Mouse (Mus musculus): ENCODE measurements at regions not wholly inside any gene's neighbourhood (a gene's known extent, or its start where the extent isn't known, plus 50 kb on each side); places are given as distances from the start of the nearest gene placed in this dataset.
"Not testable (repeated sequence)": the region's sequence is repeated elsewhere in the genome, so short reads cannot be mapped to it uniquely, and the experiment has no call there.

- DNase-seq (ENCODE audit: low spot score): peak; percentile 20
These were observed 195.6 kb downstream of the Fam198b start for GRCm38 (mm10) chr3:80079801-80080418.

- no peak for DNase-seq (ENCODE audit: low spot score)
These were observed 196.9 kb downstream of the Fam198b start for GRCm38 (mm10) chr3:80081210-80081609.

DNA sequence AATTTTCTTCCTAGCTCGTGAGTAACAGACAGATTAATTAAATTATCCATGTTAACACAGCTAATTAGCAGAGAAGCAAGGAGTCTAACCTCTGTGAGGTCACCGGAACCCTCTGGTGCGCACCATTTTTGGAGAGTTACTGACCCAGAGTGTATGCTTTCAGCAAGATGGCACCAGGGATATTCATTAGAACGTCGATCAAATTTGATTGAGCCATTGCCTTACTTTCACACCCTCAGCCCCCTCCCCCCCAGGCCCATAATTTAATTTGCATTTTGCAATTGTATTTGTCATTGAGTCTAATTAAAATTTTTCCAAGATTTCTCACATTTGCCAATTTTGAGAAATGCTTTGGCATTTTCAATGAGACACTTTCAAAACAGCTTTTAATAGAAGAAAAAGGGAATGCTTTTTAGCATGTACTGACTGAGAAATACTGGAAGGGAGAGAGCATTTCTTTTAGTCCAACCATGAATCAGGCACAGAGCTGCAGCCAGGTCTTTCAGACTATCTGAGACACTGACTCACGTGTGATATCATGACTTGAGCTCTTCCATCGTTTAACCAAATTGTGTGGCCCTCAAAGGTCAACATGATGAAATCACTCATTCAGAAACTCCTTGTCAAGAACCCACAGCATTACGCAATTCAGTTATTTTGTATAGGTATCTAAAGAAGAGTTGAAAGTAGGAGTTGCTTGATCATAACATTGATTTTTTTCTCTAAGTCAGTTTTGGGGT is 198.6 kb downstream of the Fam198b start:
- DNase-seq (ENCODE audit: low spot score): no peak

GRCm38 (mm10) chr3:80084168-80084567 is 199.8 kb downstream of the Fam198b start:
- DNase-seq (ENCODE audit: low spot score): no peak

- DNase-seq (ENCODE audit: low spot score): no peak
These were observed 215.3 kb downstream of the Fam198b start for GRCm38 (mm10) chr3:80099625-80100024.

GRCm38 (mm10) chr3:80120177-80120736 is 235.9 kb downstream of the Fam198b start:
- no peak for DNase-seq (ENCODE audit: low spot score)

DNA sequence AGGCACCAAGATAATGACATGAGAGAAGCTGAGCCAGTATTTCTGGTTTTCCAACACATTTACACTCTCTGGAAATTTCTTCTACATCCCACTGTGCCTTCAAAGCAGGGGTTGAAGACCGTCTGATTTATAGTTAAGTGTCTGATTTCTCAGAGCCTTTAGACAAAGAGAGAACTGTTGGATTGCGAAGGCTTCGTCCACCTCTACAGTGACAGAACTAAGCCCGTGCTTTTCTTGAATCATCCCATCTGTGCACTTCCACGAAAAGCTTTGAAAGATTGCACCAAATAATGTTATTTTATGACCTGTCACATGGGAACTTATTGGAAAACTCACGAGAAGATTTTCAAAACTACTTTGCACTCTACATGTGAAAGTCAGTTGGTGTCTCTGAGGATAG is 239.3 kb downstream of the Fam198b start:
- no peak for DNase-seq (ENCODE audit: low spot score)

- DNase-seq (ENCODE audit: low spot score): no peak
These were observed 240.3 kb downstream of the Fam198b start for GRCm38 (mm10) chr3:80124621-80125020.

DNA sequence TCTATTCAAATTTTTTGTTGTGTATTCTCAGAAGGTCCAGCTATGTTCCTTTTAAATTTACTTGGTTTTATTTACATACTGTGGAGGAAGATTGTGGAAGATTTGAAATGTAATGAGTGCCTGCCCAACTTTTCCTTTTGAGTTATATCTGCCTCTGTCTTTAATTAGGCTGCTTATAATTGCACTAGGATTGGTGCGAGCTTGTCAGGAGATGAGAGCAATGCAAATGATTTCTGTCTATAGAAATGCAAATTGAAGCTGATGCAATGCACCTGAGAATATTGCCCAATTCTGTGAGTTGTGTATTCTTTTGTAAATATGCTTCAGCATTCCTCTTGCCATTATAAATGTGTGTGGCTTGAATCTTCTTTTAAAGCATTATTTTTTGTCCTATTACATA is 257.4 kb downstream of the Fam198b start:
- no peak for DNase-seq (ENCODE audit: low spot score)

DNA sequence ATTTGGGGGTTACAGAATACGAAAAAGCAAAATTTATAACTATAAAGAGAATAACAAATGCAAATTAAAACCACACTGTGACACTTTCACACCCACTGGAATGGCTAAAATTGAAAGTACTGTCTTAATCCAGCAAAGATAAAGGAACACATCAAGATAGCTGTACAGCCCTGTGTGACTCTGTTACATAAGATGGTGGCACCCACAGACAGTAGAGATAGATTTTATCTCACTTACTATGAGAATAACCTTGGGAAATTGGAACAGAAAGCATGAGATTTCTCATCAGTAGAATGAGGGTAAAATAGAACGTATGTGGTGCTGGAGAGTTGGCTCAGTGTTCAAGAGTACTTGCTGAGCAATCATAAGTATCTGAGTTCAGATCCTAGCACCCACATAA is 276.1 kb downstream of the Fam198b start:
- DNase-seq (ENCODE audit: low spot score): no peak

DNA sequence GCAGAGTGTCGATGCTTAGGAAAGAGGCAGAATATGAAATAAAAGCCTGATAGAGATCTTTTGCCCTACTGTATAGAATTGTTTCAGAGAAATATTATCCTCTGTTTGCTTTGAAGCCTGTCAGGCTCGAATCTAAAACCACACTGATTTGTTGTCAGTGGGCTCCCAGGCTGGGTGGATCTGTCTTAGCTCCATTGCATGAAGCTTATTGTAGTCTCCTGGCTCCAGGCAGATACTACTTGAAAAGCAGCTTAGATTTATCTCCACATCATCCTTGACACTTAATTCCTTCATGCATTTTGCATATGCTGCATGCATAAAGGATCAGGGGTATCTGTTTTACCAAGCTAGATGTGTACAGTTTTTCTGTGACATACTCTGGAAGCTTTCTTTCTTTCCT is 297.4 kb downstream of the Fam198b start:
- no peak for DNase-seq (ENCODE audit: low spot score)

DNA sequence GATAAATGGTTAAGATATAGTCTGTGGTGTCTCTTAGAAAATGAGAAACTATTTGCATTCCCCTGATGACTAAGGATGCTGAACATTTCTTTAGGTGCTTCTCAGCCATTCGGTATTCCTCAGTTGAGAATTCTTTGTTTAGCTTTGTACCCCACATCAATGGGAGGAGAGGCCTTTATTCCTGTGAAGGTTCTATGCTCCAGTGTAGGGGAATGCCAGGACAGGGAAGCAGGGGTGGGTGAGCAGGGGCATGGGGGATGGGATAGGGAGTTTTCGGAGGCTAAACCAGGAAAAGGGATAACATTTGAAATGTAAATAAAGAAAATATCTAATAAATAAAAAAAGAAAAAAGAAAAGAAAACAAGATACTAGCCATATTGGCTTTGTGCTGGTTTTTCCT is 297.8 kb downstream of the Fam198b start:
- not testable (repeated sequence) for DNase-seq (ENCODE audit: low spot score)

- no peak for DNase-seq (ENCODE audit: low spot score)
These were observed 303.1 kb downstream of the Fam198b start for GRCm38 (mm10) chr3:80187406-80187805.

DNA sequence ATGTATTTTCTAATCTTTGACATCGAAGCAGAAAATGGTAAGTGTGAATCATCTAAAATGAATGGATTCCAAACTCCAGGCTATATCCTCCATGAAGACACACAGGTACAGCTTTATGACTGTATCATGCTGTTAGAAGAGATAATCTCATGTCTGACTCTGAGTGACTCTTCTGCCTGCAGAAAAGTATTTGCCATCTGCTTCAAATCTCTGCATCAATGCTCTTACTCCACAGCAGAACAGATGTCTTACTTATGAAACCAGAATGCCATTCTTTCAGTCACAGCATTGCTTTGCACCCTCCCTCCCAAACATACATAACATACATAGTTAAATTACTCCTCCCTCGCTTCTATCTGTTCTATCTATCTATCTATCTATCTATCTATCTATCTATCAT is 316.6 kb downstream of the Fam198b start:
- no peak for DNase-seq (ENCODE audit: low spot score)

DNA sequence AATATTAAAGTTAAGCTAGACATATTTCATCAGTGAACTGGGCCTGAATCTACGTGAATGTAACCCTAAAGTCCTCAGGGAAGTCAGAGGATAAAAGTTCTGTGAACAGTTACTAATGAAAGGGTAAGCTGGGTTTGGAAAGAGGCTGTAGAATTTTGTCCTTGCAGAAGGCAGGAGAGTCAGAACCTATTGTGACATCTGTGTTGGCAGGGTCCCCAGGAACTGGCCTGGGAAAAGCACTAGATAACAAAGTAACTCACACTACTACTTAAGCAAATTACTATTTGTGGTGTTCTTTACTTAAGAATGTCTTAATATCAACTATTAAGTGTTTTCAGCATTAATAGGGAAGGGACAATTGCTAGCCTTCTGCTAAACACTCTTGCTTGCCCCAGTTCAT is 320.5 kb downstream of the Fam198b start:
- DNase-seq (ENCODE audit: low spot score): no peak

GRCm38 (mm10) chr3:80205351-80205750 is 321.0 kb downstream of the Fam198b start:
- DNase-seq (ENCODE audit: low spot score): no peak

DNA sequence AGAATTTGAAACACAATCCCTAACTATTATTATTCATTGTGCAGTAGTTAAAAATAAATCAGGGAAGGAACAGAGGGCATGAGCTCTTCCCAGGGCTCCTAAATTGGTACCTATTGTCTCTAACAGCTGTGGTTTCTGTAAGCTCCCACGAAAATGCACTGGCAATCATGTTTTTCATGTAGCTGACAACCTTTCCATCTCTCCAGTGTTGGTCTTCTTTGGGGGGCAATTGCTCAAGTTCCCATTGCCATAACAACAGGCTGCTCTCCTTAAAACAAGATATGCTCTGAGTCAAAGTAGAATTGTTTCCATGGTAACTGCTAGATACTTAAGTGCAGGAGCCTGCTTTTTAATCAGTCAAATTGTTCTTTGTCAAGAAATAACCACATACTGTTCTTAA is 322.7 kb downstream of the Fam198b start:
- DNase-seq (ENCODE audit: low spot score): no peak

DNA sequence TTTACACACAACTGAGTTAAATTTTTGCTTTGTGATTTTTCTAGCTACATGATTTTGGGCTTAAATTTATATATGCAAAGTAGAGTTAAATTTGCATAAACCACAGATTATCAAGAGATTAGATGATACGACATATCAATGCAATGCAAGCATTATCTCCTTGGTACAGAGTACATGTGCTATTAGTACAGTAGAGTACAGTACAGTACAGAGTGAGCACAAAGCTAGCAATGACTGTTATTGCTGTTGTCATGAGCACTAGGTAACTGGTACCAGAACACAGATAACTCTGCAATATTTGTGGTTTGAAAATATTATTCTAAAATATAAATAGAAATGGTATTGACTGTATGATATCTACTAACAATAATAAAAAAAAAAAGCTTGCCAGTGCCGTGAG is 323.7 kb downstream of the Fam198b start:
- DNase-seq (ENCODE audit: low spot score): no peak

GRCm38 (mm10) chr3:80209596-80209995 is 325.3 kb downstream of the Fam198b start:
- no peak for DNase-seq (ENCODE audit: low spot score)

- no peak for DNase-seq (ENCODE audit: low spot score)
These were observed 327.2 kb downstream of the Fam198b start for GRCm38 (mm10) chr3:80211323-80212109.

DNA sequence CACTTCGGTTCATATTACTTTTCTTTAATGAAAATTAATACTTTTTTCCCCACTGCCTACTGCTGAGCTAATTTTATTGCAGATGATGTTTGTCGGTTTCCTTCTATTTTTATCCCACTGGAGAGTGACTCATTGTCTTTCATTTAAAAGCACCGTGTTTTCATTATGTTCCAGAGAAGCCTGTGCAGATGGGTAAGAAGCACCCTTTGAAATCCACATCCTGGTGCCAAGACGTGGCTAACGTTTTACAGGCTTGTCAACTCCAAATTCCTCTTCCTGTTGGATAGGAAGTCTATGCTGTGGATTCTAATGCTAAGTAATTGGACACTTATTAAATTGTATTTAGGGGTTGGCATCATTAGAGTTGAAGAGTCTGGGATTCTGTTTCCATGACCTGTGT is 364.3 kb downstream of the Fam198b start:
- no peak for DNase-seq (ENCODE audit: low spot score)

DNA sequence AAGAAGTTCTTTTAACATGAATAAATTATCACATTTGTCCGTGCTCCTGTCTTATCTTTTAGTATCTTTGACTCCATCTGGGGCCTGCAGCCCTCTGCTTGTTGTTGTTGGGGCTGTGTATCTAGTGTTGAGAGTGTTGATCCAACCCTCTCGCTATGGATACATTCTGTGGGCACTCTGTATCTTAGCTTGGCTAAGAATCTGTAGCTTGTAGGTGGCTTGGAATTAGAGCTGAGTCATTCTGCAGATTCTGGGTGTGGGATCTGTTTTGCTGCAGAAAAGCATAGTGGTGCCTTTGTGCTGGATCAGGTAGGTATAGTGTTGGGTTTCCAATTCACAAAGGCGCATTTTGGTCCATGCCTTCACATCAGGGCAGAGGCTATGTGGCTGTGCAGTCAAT is 365.6 kb downstream of the Fam198b start:
- DNase-seq (ENCODE audit: low spot score): no peak

- no peak for DNase-seq (ENCODE audit: low spot score)
These were observed 371.0 kb downstream of the Fam198b start for GRCm38 (mm10) chr3:80255304-80255703.
